Mouse (Mus musculus) naive thymus-derived CD4-positive, alpha-beta T cell, adult 2 months (primary cell): ENCODE measurements at regions not wholly inside any gene's neighbourhood (a gene's known extent, or its start where the extent isn't known, plus 50 kb on each side); places are given as distances from the start of the nearest gene placed in this dataset.

Source experiments
- DNase-seq: peaks from one replicate; pipeline ENCODE4 v3.0.0-alpha.2; 2011; ENCODE audit warnings: low read depth

GRCm38 (mm10) chr10:8995097-8995496 lies 109.2 kb upstream of the Sash1 start:
- no peak for DNase-seq

GRCm38 (mm10) chr10:8986339-8986738 lies 100.5 kb upstream of the Sash1 start:
- no peak for DNase-seq

GRCm38 (mm10) chr10:8983347-8983746 lies 97.5 kb upstream of the Sash1 start:
- DNase-seq = no peak

- DNase-seq = no peak
Observed at GRCm38 (mm10) chr10:8980568-8980967, 94.7 kb upstream of the Sash1 start.

- no peak for DNase-seq
Observed at GRCm38 (mm10) chr10:8978595-8978994, 92.7 kb upstream of the Sash1 start.

GRCm38 (mm10) chr10:8973934-8974333 lies 88.1 kb upstream of the Sash1 start:
- peak; percentile 18 for DNase-seq

- DNase-seq = no peak
Observed at GRCm38 (mm10) chr10:8972789-8973551, 87.1 kb upstream of the Sash1 start.

GRCm38 (mm10) chr10:8970807-8971206 lies 84.9 kb upstream of the Sash1 start:
- no peak for DNase-seq

GRCm38 (mm10) chr10:8969586-8969985 lies 83.7 kb upstream of the Sash1 start:
- no peak for DNase-seq

- no peak for DNase-seq
Observed at GRCm38 (mm10) chr10:8969016-8969415, 83.1 kb upstream of the Sash1 start.

- DNase-seq = no peak
Observed at GRCm38 (mm10) chr10:8968276-8968923, 82.5 kb upstream of the Sash1 start.

GRCm38 (mm10) chr10:8962921-8963320 lies 77.1 kb upstream of the Sash1 start:
- DNase-seq = no peak

- no peak for DNase-seq
Observed at GRCm38 (mm10) chr10:8960964-8961675, 75.2 kb upstream of the Sash1 start.

- no peak for DNase-seq
Observed at GRCm38 (mm10) chr10:8960275-8960960, 74.5 kb upstream of the Sash1 start.

- no peak for DNase-seq
Observed at GRCm38 (mm10) chr10:8955499-8956211, 69.8 kb upstream of the Sash1 start.

- no peak for DNase-seq
Observed at GRCm38 (mm10) chr10:8954003-8954402, 68.1 kb upstream of the Sash1 start.

GRCm38 (mm10) chr10:8952922-8953321 lies 67.1 kb upstream of the Sash1 start:
- no peak for DNase-seq

- no peak for DNase-seq
Observed at GRCm38 (mm10) chr10:8951937-8952336, 66.1 kb upstream of the Sash1 start.

- no peak for DNase-seq
Observed at GRCm38 (mm10) chr10:8951236-8951825, 65.5 kb upstream of the Sash1 start.

- no peak for DNase-seq
Observed at GRCm38 (mm10) chr10:8948227-8948626, 62.4 kb upstream of the Sash1 start.

GRCm38 (mm10) chr10:8945195-8945751 lies 59.4 kb upstream of the Sash1 start:
- DNase-seq = no peak
